Mouse (Mus musculus) forebrain, embryonic 13.5 days (tissue): Measurements from ENCODE around the gene Slc25a17. TPM values are rescaled to one million over a fixed set of nuclear protein-coding genes. Genes with fewer than 3 reads are reported as not detected.
A peak's percentile ranks its signal among the peaks of the same experiment; 100 is the strongest.

ENCODE experiments used
- ATAC-seq: fragments of 200-750 bp; cut with Nextera tagmentation; 2 replicates; pipeline ENCODE4 v1.8.0; 2017
- H3K27ac ChIP-seq: fragments of 300-500 bp; sonication (generic); 2 replicates; pipeline ENCODE4 v1.5.1; 2015; ENCODE audit warnings: inconsistent platforms, mild to moderate bottlenecking, moderate library complexity
- H3K27me3 ChIP-seq: fragments of 300-500 bp; sonication (generic); 2 replicates; pipeline ENCODE4 v1.6.1; 2015; ENCODE audit warnings: mild to moderate bottlenecking, inconsistent platforms
- H3K36me3 ChIP-seq: fragments of 300-500 bp; sonication (generic); 2 replicates; pipeline ENCODE4 v1.6.1; 2015; ENCODE audit warnings: mild to moderate bottlenecking, inconsistent platforms; ENCODE audit not compliant: poor library complexity, severe bottlenecking
- H3K4me1 ChIP-seq: fragments of 300-500 bp; sonication (generic); 2 replicates; pipeline ENCODE4 v1.6.1; 2015; ENCODE audit warnings: inconsistent platforms
- H3K4me2 ChIP-seq: fragments of 300-500 bp; sonication (generic); 2 replicates; pipeline ENCODE4 v1.6.1; 2015; ENCODE audit warnings: inconsistent platforms, mild to moderate bottlenecking, moderate library complexity
- H3K4me3 ChIP-seq: fragments of 300-500 bp; sonication (generic); 2 replicates; pipeline ENCODE4 v1.5.1; 2015; ENCODE audit warnings: mild to moderate bottlenecking, inconsistent platforms
- H3K9ac ChIP-seq: fragments of 300-500 bp; sonication (generic); 2 replicates; pipeline ENCODE4 v1.6.1; 2015; ENCODE audit warnings: mild to moderate bottlenecking, inconsistent platforms
- H3K9me3 ChIP-seq: fragments of 300-500 bp; sonication (generic); replicated peaks from 2 replicates; pipeline ENCODE4 v1.6.1; 2016; ENCODE audit warnings: inconsistent platforms
- WGBS: fragments of 180-500 bp; shearing (Covaris S2); methylation state at CpG from one replicate; pipeline ENCODE4 v1.1.7; 2015; 5-methylcytosine and 5-hydroxymethylcytosine counted together
- polyA plus RNA-seq: library from polyadenylated mRNA; unstranded; fragments of >200 nt; fragmentation: Nextera tagmentation; extraction: Ambion mirVana; gene quantifications from 2 replicates; pipeline ENCODE4 v1.2.1, GENCODE M21; 2015

Slc25a17 gene
- polyA plus RNA-seq, 1 experiment from 2014 or later, result 130 TPM

GRCm38 (mm10) chr15:81297543-81297942, 63.1 kb downstream of the Slc25a17 start:
- no peaks in the 10 kb centered on the region for H3K36me3 ChIP-seq
- ATAC-seq, result no peak
- no peaks in the 10 kb centered on the region for H3K9me3 ChIP-seq
- WGBS, result 82% methylated on average over 3 of the region's 3 CpGs
- no peak overlapping the region for H3K27ac ChIP-seq
- H3K4me3 ChIP-seq, result no peak overlapping the region
- no peaks in the 10 kb centered on the region for H3K27me3 ChIP-seq
- no peaks in the 10 kb centered on the region for H3K4me1 ChIP-seq
- H3K4me2 ChIP-seq, result no peak overlapping the region
- no peak overlapping the region for H3K9ac ChIP-seq

- 0 out of 2 replicates have a peak, but pooled peaks cover 2% of the 10 kb centered on the region for H3K9me3 ChIP-seq
- H3K27ac ChIP-seq, result no peak overlapping the region
- no peaks in the 10 kb centered on the region for H3K27me3 ChIP-seq
- H3K36me3 ChIP-seq, result no peaks in the 10 kb centered on the region
- no peak overlapping the region for H3K4me2 ChIP-seq
- H3K4me3 ChIP-seq, result no peak overlapping the region
- ATAC-seq, result no peak
- WGBS, result 94% methylated on average over 10 of the region's 10 CpGs
- no peaks in the 10 kb centered on the region for H3K4me1 ChIP-seq
- H3K9ac ChIP-seq, result no peak overlapping the region
Measured at GRCm38 (mm10) chr15:81294897-81295296, 65.7 kb downstream of the Slc25a17 start.

- no peak overlapping the region for H3K9ac ChIP-seq
- H3K36me3 ChIP-seq, result no peaks in the 10 kb centered on the region
- 85% methylated on average over 12 of the region's 12 CpGs for WGBS
- H3K27me3 ChIP-seq, result no peaks in the 10 kb centered on the region
- no peak for ATAC-seq
- no peak overlapping the region for H3K4me2 ChIP-seq
- H3K4me3 ChIP-seq, result no peak overlapping the region
- H3K4me1 ChIP-seq, result no peaks in the 10 kb centered on the region
- no peak overlapping the region for H3K27ac ChIP-seq
- 0 out of 2 replicates have a peak, but pooled peaks cover 2% of the 10 kb centered on the region for H3K9me3 ChIP-seq
Measured at GRCm38 (mm10) chr15:81294386-81294785, 66.2 kb downstream of the Slc25a17 start.

- no peaks in the 10 kb centered on the region for H3K4me1 ChIP-seq
- no peak overlapping the region for H3K9ac ChIP-seq
- H3K36me3 ChIP-seq, result no peaks in the 10 kb centered on the region
- no peaks in the 10 kb centered on the region for H3K27me3 ChIP-seq
- no peak overlapping the region for H3K4me2 ChIP-seq
- no peak overlapping the region for H3K27ac ChIP-seq
- ATAC-seq, result no peak
- H3K4me3 ChIP-seq, result no peak overlapping the region
- WGBS, result 86% methylated on average over 9 of the region's 9 CpGs
- 0 out of 2 replicates have a peak, but pooled peaks cover 2% of the 10 kb centered on the region for H3K9me3 ChIP-seq
Measured at GRCm38 (mm10) chr15:81290747-81291146, 69.9 kb downstream of the Slc25a17 start.

- Histone ChIP-seq H3K4me3 (no peak overlapping the region), H3K4me2 (no peak overlapping the region), H3K9me3 (0 out of 2 replicates have a peak, but pooled peaks cover 2% of the 10 kb centered on the region), H3K9ac (no peak overlapping the region), H3K27me3 (no peaks in the 10 kb centered on the region), H3K36me3 (no peaks in the 10 kb centered on the region), H3K4me1 (no peaks in the 10 kb centered on the region), H3K27ac (no peak overlapping the region)
- WGBS, result 92% methylated on average over 4 of the region's 4 CpGs
- no peak for ATAC-seq
Measured at GRCm38 (mm10) chr15:81290230-81290629, 70.4 kb downstream of the Slc25a17 start.

- H3K9ac ChIP-seq, result no peak overlapping the region
- WGBS, result 88% methylated on average over 9 of the region's 9 CpGs
Measured at GRCm38 (mm10) chr15:81284121-81284734, 76.4 kb downstream of the Slc25a17 start.

GRCm38 (mm10) chr15:81278699-81279098, 81.9 kb downstream of the Slc25a17 start:
- Histone ChIP-seq H3K27me3 (no peaks in the 10 kb centered on the region), H3K4me3 (no peak overlapping the region), H3K9me3 (no peaks in the 10 kb centered on the region), H3K4me2 (no peak overlapping the region), H3K9ac (no peak overlapping the region), H3K4me1 (peaks cover 15% of the 10 kb centered on the region), H3K36me3 (no peaks in the 10 kb centered on the region), H3K27ac (no peak overlapping the region)
- 43% methylated on average over 6 of the region's 6 CpGs for WGBS
- ATAC-seq, result no peak

More at GRCm38 (mm10) chr15:81284121-81284734, 76.4 kb downstream of the Slc25a17 start:
- Histone ChIP-seq H3K27me3 (no peaks in the 10 kb centered on the region), H3K4me2 (no peak overlapping the region), H3K36me3 (no peaks in the 10 kb centered on the region), H3K4me3 (no peak overlapping the region), H3K9me3 (no peaks in the 10 kb centered on the region), H3K4me1 (no peaks in the 10 kb centered on the region), H3K27ac (no peak overlapping the region)
- no peak for ATAC-seq

GRCm38 (mm10) chr15:81277928-81278327, 82.7 kb downstream of the Slc25a17 start:
- Histone ChIP-seq H3K27me3 (no peaks in the 10 kb centered on the region), H3K4me2 (peak overlapping the region; percentile 18; the same call in 1 of the 2 replicates), H3K9ac (no peak overlapping the region), H3K4me1 (peaks cover 16% of the 10 kb centered on the region), H3K4me3 (no peak overlapping the region), H3K36me3 (no peaks in the 10 kb centered on the region), H3K27ac (no peak overlapping the region), H3K9me3 (no peaks in the 10 kb centered on the region)
- 3% methylated on average over 11 of the region's 11 CpGs for WGBS
- peak; percentile 33; the same call in 1 of the 2 replicates for ATAC-seq

GRCm38 (mm10) chr15:81273361-81273760, 87.3 kb downstream of the Slc25a17 start:
- H3K27me3 ChIP-seq, result no peaks in the 10 kb centered on the region
- no peak overlapping the region for H3K9ac ChIP-seq
- no peak overlapping the region for H3K4me3 ChIP-seq
- ATAC-seq, result no peak
- no peak overlapping the region for H3K4me2 ChIP-seq
- no peak overlapping the region for H3K27ac ChIP-seq
- H3K4me1 ChIP-seq, result peaks cover 21% of the 10 kb centered on the region
- no peaks in the 10 kb centered on the region for H3K9me3 ChIP-seq
- WGBS, result 55% methylated on average over 2 of the region's 2 CpGs
- H3K36me3 ChIP-seq, result no peaks in the 10 kb centered on the region

- peak overlapping the region; percentile 23; the same call in 1 of the 2 replicates for H3K4me2 ChIP-seq
- peak overlapping the region; percentile 33 for H3K27ac ChIP-seq
- H3K4me1 ChIP-seq, result peaks cover 12% of the 10 kb centered on the region
- H3K4me3 ChIP-seq, result no peak overlapping the region
- no peaks in the 10 kb centered on the region for H3K27me3 ChIP-seq
- no peaks in the 10 kb centered on the region for H3K36me3 ChIP-seq
- 0 out of 2 replicates have a peak, but pooled peaks have one; percentile 51 for ATAC-seq
- no peaks in the 10 kb centered on the region for H3K9me3 ChIP-seq
- peak overlapping the region; percentile 38; the same call in 1 of the 2 replicates for H3K9ac ChIP-seq
- 21% methylated on average over 13 of the region's 13 CpGs for WGBS
Measured at GRCm38 (mm10) chr15:81272305-81273053, 88.1 kb downstream of the Slc25a17 start.
